In genomic region chr2:127539494-127539893, GRCm38 (mm10) we compare ENCODE assay signal across 9 mouse cellular contexts. TPM values are rescaled to one million over a fixed set of nuclear protein-coding genes. Genes with fewer than 3 reads are reported as not detected.
DNase-seq lines count a peak whose midpoint lies in the region; ATAC-seq and TF ChIP-seq lines count a peak whose summit lies in the region.
"Had no signal": no experiment of that assay in that cellular context is flagged by ENCODE, and none has a peak within 500 bp of the region (broad histone marks: within the 10 kb centered on the region; RNA-seq: fewer than 3 reads in every experiment).

No protein-coding gene starts in this region.

- H3K4me3 ChIP-seq in kidney, postnatal 0 days (replicated peaks; ENCODE audit: low read depth, low read length) = no peak overlapping the region
- H3K4me3 ChIP-seq in kidney, embryonic 15.5 days (replicated peaks) = no peak overlapping the region
- H3K4me3 ChIP-seq in E14TG2a.4 (replicated peaks; ENCODE audit: low read length) = no peak overlapping the region
- H3K4me3 ChIP-seq: heart, embryonic 13.5 days had no signal

- peak; percentile 5 for DNase-seq in kidney, postnatal 0 days (ENCODE audit: low spot score)
- peak; percentile 55 for DNase-seq in R1 (ENCODE audit: low read depth, low spot score)
- peak; percentile 23 for DNase-seq in embryo, embryonic 9.5 days (ENCODE audit: extremely low spot score)
- DNase-seq in urinary bladder, postnatal 4 days (ENCODE audit: low spot score in 2 of 2) = no peak
- no peak for DNase-seq in adrenal gland, adult 8-10 months
- DNase-seq in gastrocnemius, postnatal 36 days = no peak

- 18% methylated on average over 4 of the region's 4 CpGs for WGBS in kidney, postnatal 0 days
- WGBS in kidney, embryonic 15.5 days = 20% methylated on average over 4 of the region's 4 CpGs

- no peak overlapping the region for H3K9ac ChIP-seq in kidney, postnatal 0 days (ENCODE audit: low read depth, low read length)
- no peak overlapping the region for H3K9ac ChIP-seq in kidney, embryonic 15.5 days
- H3K9ac ChIP-seq: heart, embryonic 13.5 days had no signal

- no peak overlapping the region for H3K27ac ChIP-seq in kidney, postnatal 0 days
- no peak overlapping the region for H3K27ac ChIP-seq in kidney, embryonic 15.5 days
- H3K27ac ChIP-seq: heart, embryonic 13.5 days had no signal

- no peak overlapping the region for H3K4me2 ChIP-seq in kidney, postnatal 0 days (ENCODE audit: low read length)
- no peak overlapping the region for H3K4me2 ChIP-seq in kidney, embryonic 15.5 days
- H3K4me2 ChIP-seq: heart, embryonic 13.5 days had no signal

- H3K36me3 ChIP-seq in kidney, postnatal 0 days (ENCODE audit: insufficient read depth, low read length) = no peaks in the 10 kb centered on the region
- H3K36me3 ChIP-seq in kidney, embryonic 15.5 days = no peaks in the 10 kb centered on the region
- no peaks in the 10 kb centered on the region for H3K36me3 ChIP-seq in E14TG2a.4 (ENCODE audit: insufficient read depth, low read length)
- H3K36me3 ChIP-seq: heart, embryonic 13.5 days had no signal

- ATAC-seq in kidney, postnatal 0 days (replicated peaks; ENCODE audit: low FRiP score, low read depth) = no peak
- ATAC-seq in kidney, embryonic 15.5 days (replicated peaks; ENCODE audit: low FRiP score) = no peak

- peak; percentile 54 for TF ChIP-seq CTCF in kidney, postnatal 0 days (IDR thresholded peaks at IDR 0.05; ENCODE audit: low read depth)
- TF ChIP-seq CTCF in E14TG2a.4 (conservative IDR thresholded peaks at IDR 0.05; ENCODE audit: low read length) = peak; percentile 52

- no peaks in the 10 kb centered on the region for H3K4me1 ChIP-seq in kidney, postnatal 0 days (replicated peaks; ENCODE audit: insufficient read depth, low read length)
- H3K4me1 ChIP-seq in kidney, embryonic 15.5 days = peaks cover 8% of the 10 kb centered on the region
- peaks cover 18% of the 10 kb centered on the region for H3K4me1 ChIP-seq in E14TG2a.4 (replicated peaks; ENCODE audit: low read depth, low read length)

- no peaks in the 10 kb centered on the region for H3K9me3 ChIP-seq in kidney, postnatal 0 days (replicated peaks; ENCODE audit: low read length)
- H3K9me3 ChIP-seq in kidney, embryonic 15.5 days (replicated peaks) = no peaks in the 10 kb centered on the region
- H3K9me3 ChIP-seq in E14TG2a.4 (ENCODE audit: low read length) = no peaks in the 10 kb centered on the region
- H3K9me3 ChIP-seq: heart, embryonic 13.5 days had no signal

- intact Hi-C loops in gastrocnemius, postnatal 36 days (cut with DNase I) = no loop called here

- peaks cover 18% of the 10 kb centered on the region for H3K27me3 ChIP-seq in kidney, postnatal 0 days (ENCODE audit: insufficient read depth, low read length)
- peaks cover 57% of the 10 kb centered on the region for H3K27me3 ChIP-seq in kidney, embryonic 15.5 days
- H3K27me3 ChIP-seq in E14TG2a.4 (ENCODE audit: insufficient read depth, low read length) = peaks cover 77% of the 10 kb centered on the region

RNA-seq across cellular contexts. Expression of gene Prom2, which starts 1.8 kb away (rescaled TPM):
- 2.2 and 2.4 TPM in 2 replicates for polyA plus RNA-seq in kidney, postnatal 0 days (2015; fragmentation: Nextera tagmentation; extraction: Ambion mirVana)
- polyA plus RNA-seq in kidney, embryonic 15.5 days (2015; fragmentation: Nextera tagmentation; extraction: Ambion mirVana) = 2.0 and 2.2 TPM in 2 replicates
- 1 to 10 TPM in 2 of 4 experiments, under 1 TPM in 2; 0.80 to 1.8 (median 1.3) TPM for total RNA-seq in adrenal gland, adult 8-10 months (2022)
- not detected for total RNA-seq in gastrocnemius, postnatal 36 days (2021)

RNA-seq across cellular contexts. Expression of gene Kcnip3, which starts 17.6 kb away (rescaled TPM):
- polyA plus RNA-seq in kidney, postnatal 0 days (2015; fragmentation: Nextera tagmentation; extraction: Ambion mirVana) = 1.6 and 2.5 TPM in 2 replicates
- 3.5 and 4.0 TPM in 2 replicates for polyA plus RNA-seq in kidney, embryonic 15.5 days (2015; fragmentation: Nextera tagmentation; extraction: Ambion mirVana)
- 10 to 100 TPM in 2 of 4 experiments, 1 to 10 TPM in 2; 7.8 to 10.2 (median 9.1) TPM for total RNA-seq in adrenal gland, adult 8-10 months (2022)
- total RNA-seq in gastrocnemius, postnatal 36 days (2021) = under 1 TPM; 0.18 to 0.49 TPM

RNA-seq across cellular contexts. Expression of gene Zfp661, which starts 47.4 kb away (rescaled TPM):
- 3.1 and 3.2 TPM in 2 replicates for polyA plus RNA-seq in kidney, postnatal 0 days (2015; fragmentation: Nextera tagmentation; extraction: Ambion mirVana)
- 4.5 and 5.1 TPM in 2 replicates for polyA plus RNA-seq in kidney, embryonic 15.5 days (2015; fragmentation: Nextera tagmentation; extraction: Ambion mirVana)
- total RNA-seq in adrenal gland, adult 8-10 months (2022) = 1 to 10 TPM; 3.7 to 4.7 (median 4.4) TPM
- 1 to 10 TPM; 2.1 TPM for total RNA-seq in gastrocnemius, postnatal 36 days (2021)

RNA-seq across cellular contexts. Expression of gene Mrps5, which starts 47.5 kb away (rescaled TPM):
- polyA plus RNA-seq in kidney, postnatal 0 days (2015; fragmentation: Nextera tagmentation; extraction: Ambion mirVana) = 151 and 167 TPM in 2 replicates
- polyA plus RNA-seq in kidney, embryonic 15.5 days (2015; fragmentation: Nextera tagmentation; extraction: Ambion mirVana) = 150 and 161 TPM in 2 replicates
- 100 to 1,000 TPM in 1 of 4 experiments, 10 to 100 TPM in 3; 87.0 to 107 (median 96.0) TPM for total RNA-seq in adrenal gland, adult 8-10 months (2022)
- 10 to 100 TPM; 81.4 to 91.4 TPM for total RNA-seq in gastrocnemius, postnatal 36 days (2021)

Comparison
In these comparisons a context has a peak if more than half of its experiments do, and no peak if none do; other contexts are left out.
1. DNase-seq: peak in kidney, postnatal 0 days (single experiment), R1 (single experiment) and embryo, embryonic 9.5 days (single experiment); none in urinary bladder, postnatal 4 days (0 of 2), adrenal gland, adult 8-10 months (single experiment) and gastrocnemius, postnatal 36 days (0 of 2).
2. RNA of gene Kcnip3, which starts 17.6 kb away (total RNA-seq): 7.8 to 10.2 TPM in adrenal gland, adult 8-10 months; 0.18 to 0.49 TPM in gastrocnemius, postnatal 36 days; every median in the first group is over 4 times any median in the second.